Mouse (Mus musculus): ENCODE measurements at regions not wholly inside any gene's neighbourhood (a gene's known extent, or its start where the extent isn't known, plus 50 kb on each side); places are given as distances from the start of the nearest gene placed in this dataset.
A peak's percentile ranks its signal among the peaks of the same experiment; 100 is the strongest.
"Not testable (repeated sequence)": the region's sequence is repeated elsewhere in the genome, so short reads cannot be mapped to it uniquely, and the experiment has no call there.

- DNase-seq (ENCODE audit: low spot score in 2 of 2): no peak
Measured at GRCm38 (mm10) chr13:57055409-57056195, 159.8 kb upstream of the Trpc7 start.

DNA sequence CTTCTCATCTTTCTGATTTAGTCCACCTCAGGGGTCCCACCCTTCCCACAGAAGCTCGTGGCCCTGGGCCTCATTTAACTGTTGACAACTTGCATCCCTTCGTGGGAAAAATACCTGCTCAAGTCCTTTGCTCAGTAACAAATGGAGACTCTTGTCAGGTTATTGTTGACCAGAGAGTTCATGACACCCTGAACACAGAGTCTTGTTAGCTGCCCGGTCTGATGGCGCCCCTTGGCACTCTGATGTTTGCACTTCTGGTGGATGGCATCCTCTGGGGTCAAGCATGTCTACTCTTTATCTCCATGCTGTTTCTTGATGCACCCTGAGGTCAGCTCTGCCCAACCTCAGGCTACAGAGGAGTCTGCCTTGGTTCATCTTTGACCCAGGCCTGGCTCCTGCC lies 157.6 kb upstream of the Trpc7 start:
- DNase-seq (ENCODE audit: low spot score in 2 of 2): no peak

DNA sequence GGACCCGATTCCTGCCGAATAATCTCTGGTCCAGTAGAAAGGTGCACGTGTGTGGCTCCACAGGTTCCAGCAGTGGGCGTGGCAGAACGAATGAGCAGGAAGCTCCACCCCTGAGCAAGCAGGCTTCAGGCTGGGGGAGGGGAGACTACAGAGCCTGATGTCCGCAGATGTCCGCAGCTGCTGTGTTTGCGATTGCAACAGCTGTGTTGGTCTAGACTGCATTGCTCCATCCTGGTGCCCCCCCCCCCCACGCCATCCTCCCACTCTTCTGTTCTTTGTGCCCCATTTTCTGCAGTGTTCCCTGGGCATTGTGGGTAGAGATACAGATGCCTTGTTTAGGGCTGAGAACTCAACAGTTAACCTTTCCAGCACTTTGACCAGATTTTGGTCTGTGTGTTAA lies 150.3 kb upstream of the Trpc7 start:
- not testable (repeated sequence) for DNase-seq (ENCODE audit: low spot score in 2 of 2)

GRCm38 (mm10) chr13:57044455-57044854 lies 148.7 kb upstream of the Trpc7 start:
- DNase-seq (ENCODE audit: low spot score in 2 of 2): no peak

DNA sequence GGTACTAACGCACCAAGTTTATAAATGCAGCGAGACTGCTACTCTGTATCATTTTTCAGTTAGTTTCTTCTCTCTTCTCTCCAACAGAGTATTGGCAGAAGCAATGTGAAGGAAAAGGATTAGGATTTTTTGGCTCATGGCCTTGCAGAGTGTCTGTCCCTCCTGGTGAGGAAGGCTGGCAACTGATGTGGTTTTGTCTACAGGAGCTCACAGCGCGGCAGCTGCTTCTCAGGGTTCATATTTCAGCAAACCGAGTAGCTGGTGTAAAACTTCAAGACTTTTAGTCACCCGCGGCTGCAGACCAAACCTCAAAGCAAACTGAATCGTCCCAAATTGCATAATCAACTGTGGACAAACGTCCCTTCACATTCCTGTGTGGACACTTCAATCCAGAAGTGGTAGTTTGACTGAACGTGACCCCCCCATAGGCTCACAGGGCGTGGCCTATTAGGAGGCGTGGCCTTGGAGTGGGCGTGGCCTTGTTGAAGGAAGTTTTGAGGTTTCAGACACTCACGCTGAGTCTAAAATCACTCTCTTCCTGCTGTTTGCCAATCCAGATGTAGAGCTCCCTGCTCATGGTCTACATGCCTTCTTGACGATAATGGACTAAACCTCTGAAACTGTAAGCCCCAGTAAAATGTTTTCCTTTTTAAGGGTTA lies 147.7 kb upstream of the Trpc7 start:
- DNase-seq (ENCODE audit: low spot score in 2 of 2): no peak

DNA sequence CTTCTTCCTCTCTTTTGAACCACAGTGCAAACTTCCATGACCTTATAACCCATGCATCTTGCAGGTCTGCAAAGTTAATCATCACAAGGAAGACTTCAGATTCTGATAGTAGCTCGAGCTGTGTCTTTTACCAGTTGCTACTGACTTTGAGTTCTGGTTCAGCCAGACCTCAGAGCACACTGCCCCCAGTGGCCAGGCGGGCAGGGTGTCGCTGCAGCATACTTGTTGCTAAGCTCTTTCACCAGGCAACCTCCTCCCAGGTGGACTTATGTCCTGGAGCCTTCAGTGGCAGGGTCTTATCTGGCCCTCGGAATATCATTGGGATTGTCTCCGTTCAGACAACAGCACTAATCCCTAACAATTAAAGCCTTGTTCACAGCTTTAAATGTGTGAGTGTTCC lies 146.7 kb upstream of the Trpc7 start:
- DNase-seq (ENCODE audit: low spot score in 2 of 2): no peak

DNA sequence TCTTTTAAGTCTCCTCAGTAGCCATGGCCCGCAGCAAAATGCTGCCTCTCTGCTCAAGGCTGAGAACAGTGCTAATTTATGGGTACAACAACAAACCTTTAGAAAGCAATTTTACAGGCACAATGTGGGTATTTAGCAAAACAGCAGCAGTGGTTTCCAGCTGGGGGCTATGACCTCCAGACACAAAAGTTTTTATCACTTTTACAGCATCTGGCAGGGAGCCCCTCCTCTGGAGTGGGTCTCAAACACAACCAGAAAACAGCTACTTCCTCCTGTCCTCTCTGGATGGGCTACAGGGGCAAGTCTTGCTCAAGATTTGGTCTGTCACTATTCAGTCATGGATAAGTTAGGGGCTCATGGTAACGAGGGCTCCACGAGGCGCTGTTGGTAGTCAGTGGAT lies 137.1 kb upstream of the Trpc7 start:
- DNase-seq (ENCODE audit: low spot score in 2 of 2): no peak

DNA sequence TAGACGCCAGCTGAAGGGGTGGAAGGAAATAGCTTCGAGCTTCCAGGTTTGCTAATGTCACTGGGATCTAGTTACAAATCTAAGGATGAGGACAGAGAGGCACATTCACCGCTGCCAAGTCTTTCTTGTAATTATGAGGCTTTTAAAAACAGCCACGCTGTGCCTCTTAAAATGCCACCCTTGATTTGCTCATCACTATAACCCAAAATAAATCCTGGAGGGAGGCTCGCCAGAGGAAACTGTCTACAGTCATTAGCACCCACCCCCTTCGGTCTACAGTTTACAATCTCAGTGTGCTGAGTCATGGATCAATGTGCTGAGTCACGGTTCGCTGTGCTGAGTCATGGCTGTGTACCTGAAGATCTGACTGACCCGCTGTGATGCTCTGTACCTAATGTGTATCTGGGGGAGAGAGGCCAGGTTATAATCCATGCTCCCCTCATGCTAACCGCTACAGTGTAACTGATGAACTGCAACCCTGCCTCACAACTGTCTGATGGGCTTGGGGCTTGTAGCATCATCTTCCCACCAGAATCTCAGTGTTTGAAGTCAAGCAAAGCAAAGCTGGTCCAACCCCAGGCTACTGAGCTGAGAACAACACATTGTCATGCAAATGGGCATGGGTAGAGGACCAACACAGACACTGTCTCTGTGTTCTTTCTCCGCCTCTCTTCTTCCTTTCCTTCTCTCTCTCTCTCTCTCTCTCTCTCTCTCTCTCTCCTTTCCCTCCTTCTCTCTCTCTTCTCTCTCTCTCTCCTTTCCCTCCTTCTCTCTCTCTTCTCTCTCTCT lies 122.0 kb upstream of the Trpc7 start:
- DNase-seq (ENCODE audit: low spot score in 2 of 2): peak in 1 of 2 experiments; percentile 47

GRCm38 (mm10) chr13:57016465-57017272 lies 120.9 kb upstream of the Trpc7 start:
- DNase-seq (ENCODE audit: low spot score in 2 of 2): peak in 1 of 2 experiments; percentile 47

GRCm38 (mm10) chr13:57007236-57007635 lies 111.4 kb upstream of the Trpc7 start:
- peak in 1 of 2 experiments; percentile 25 for DNase-seq (ENCODE audit: low spot score in 2 of 2)

DNA sequence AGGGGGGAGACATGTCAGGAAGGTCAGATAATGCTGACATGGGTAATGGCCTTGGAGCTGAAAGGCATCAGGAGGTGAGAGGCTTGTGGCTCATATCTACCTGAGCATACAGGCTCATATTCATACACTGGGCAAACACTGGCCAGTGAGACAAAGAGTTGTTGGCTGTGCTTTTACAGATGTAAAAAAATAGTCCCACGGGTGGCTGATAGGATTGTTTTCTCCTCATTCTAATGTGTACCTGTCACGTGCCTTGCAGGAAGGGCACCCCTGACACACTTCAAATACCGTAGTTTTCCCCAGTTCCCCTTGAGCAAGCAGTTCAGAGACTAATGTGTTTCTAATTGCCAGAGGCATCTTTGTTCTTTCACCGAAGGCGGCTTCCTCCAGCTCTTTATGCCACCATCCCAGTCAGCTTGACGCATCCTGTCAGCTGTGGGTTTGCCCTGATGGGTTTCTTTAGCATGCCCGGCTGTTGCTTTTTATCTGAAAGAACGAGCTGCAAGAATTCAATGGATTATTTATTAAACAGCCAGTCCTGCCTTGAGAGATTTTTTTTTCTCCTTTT lies 107.9 kb upstream of the Trpc7 start:
- DNase-seq (ENCODE audit: low spot score in 2 of 2): no peak

DNA sequence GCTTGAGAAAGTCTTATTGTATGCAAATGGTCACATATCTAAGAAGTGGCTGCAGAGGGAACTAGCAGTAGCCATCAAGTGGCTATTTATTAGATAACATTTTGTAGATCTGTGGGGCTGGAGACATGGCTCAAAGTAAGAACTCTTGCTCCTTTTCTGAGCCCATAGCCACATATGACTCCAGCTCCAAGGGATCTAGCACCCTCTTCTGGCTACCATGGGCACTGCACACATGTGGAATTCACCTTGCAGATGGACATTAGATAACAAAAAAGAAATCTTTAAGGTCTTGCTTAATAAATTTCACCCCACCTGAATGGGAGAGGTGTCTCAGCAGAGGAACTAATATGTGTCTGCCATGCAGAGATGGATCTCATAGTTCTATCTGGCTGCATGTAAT lies 96.2 kb upstream of the Trpc7 start:
- DNase-seq (ENCODE audit: low spot score in 2 of 2): no peak

DNA sequence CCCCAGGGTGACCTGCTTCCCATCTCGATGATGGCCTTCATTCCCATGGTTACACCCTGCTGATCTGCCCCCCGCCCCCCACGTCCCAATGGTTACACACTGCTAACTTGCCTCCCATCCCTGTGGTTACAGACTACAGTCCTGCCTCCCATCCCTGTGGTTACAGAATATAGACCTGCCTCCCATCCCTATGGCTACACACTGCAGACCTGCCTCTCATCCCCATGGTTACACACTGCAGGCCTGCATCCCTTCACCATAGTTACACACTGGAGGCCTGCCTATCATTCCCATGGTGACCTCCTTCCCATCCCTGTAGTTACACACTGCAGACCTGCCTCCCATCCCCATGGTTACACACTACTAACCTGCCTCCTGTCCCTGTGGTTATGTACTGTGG lies 78.3 kb upstream of the Trpc7 start:
- peak in 1 of 2 experiments; percentile 33 for DNase-seq (ENCODE audit: low spot score in 2 of 2)

DNA sequence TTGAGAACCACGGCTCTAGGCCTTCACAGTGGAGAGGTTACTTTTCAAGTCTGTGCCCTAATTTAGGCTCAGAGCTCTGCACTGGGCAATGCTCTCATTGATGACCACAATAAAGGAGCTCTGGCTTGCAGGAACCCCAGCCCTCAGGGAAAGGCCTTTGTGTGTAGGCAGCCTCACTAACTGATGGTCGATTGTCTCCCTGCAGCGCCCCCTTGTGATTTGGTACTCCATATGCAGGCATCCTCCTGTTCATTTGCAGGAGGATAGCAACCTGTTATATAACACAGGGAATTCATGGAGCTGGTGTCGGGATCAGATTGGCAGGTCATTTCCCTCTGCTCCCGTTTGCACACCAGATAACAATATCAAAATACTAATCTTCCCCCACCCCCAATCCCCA lies 59.6 kb upstream of the Trpc7 start:
- no peak for DNase-seq (ENCODE audit: low spot score in 2 of 2)

DNA sequence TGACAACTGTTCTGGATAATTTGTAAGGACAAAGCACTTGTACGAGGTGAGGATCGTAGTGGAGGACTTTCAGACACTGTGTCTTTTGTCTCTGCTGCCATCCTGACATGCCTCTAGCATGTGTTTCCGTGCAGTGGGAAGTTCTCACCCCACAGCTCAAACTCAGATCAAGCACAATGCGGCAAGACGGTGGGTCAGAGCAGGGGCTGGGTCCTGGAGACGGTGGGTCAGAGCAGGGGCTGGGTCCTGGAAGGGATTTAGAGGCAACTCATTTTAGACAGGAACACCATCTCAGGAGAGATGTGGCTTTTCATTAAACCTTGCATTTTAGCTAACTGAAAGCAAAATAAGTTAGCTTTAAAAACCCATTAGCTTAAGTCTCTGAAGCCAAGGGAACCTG lies 52.3 kb upstream of the Trpc7 start:
- peak in 1 of 2 experiments; percentile 40 for DNase-seq (ENCODE audit: low spot score in 2 of 2)

GRCm38 (mm10) chr13:56947266-56947665 lies 51.5 kb upstream of the Trpc7 start:
- no peak for DNase-seq (ENCODE audit: low spot score in 2 of 2)
